Mouse (Mus musculus): ENCODE data around the gene Mum1. TPM values are rescaled to one million over a fixed set of nuclear protein-coding genes. Genes with fewer than 3 reads are reported as not detected.

Mum1 gene
- polyA plus RNA-seq, 1 experiment from 2014 or later = 51.5 TPM

GRCm38 (mm10) chr10:80250059-80250458 is 23.8 kb downstream of the Mum1 start:
- Histone ChIP-seq H3K4me2 (ENCODE audit: low read length) (peak overlapping the region; percentile 90), H3K27me3 (ENCODE audit: control insufficient read depth, insufficient read depth, low read length) (no peaks in the 10 kb centered on the region), H3K4me3 (replicated peaks; ENCODE audit: low read depth, low read length) (peak overlapping the region; percentile 55), H3K27ac (replicated peaks; ENCODE audit: low read depth, low read length) (peak overlapping the region; percentile 88), H3K4me1 (ENCODE audit: control insufficient read depth, insufficient read depth, low read length) (peaks cover 15% of the 10 kb centered on the region), H3K9me3 (ENCODE audit: control insufficient read depth, low read length) (no peaks in the 10 kb centered on the region), H3K36me3 (ENCODE audit: control insufficient read depth, insufficient read depth, low read length) (peaks cover 19% of the 10 kb centered on the region), H3K9ac (replicated peaks; ENCODE audit: low read length) (peak overlapping the region; percentile 75)
- no peak for DNase-seq
- no peak for ATAC-seq (ENCODE audit: low FRiP score, low TSS enrichment)
- 43% methylated on average over 2 of the region's 2 CpGs for WGBS

GRCm38 (mm10) chr10:80250573-80250972 is 24.3 kb downstream of the Mum1 start:
- 82% methylated on average over 4 of the region's 4 CpGs for WGBS
- DNase-seq (no peak), ATAC-seq (ENCODE audit: low FRiP score, low TSS enrichment) (no peak)
- Histone ChIP-seq H3K4me2 (ENCODE audit: low read length) (peak overlapping the region; percentile 90), H3K4me1 (ENCODE audit: control insufficient read depth, insufficient read depth, low read length) (peaks cover 11% of the 10 kb centered on the region), H3K4me3 (replicated peaks; ENCODE audit: low read depth, low read length) (no peak overlapping the region), H3K36me3 (ENCODE audit: control insufficient read depth, insufficient read depth, low read length) (peaks cover 24% of the 10 kb centered on the region), H3K27ac (replicated peaks; ENCODE audit: low read depth, low read length) (no peak overlapping the region), H3K9me3 (ENCODE audit: control insufficient read depth, low read length) (no peaks in the 10 kb centered on the region), H3K27me3 (ENCODE audit: control insufficient read depth, insufficient read depth, low read length) (no peaks in the 10 kb centered on the region), H3K9ac (replicated peaks; ENCODE audit: low read length) (no peak overlapping the region)

GRCm38 (mm10) chr10:80252011-80252410 is 25.8 kb downstream of the Mum1 start:
- no peak overlapping the region for H3K9ac ChIP-seq (replicated peaks; ENCODE audit: low read length)
- no peak overlapping the region for H3K4me3 ChIP-seq (replicated peaks; ENCODE audit: low read depth, low read length)
- H3K4me1 ChIP-seq (ENCODE audit: control insufficient read depth, insufficient read depth, low read length) = peaks cover 11% of the 10 kb centered on the region
- H3K4me2 ChIP-seq (ENCODE audit: low read length) = no peak overlapping the region
- no peaks in the 10 kb centered on the region for H3K27me3 ChIP-seq (ENCODE audit: control insufficient read depth, insufficient read depth, low read length)
- no peaks in the 10 kb centered on the region for H3K9me3 ChIP-seq (ENCODE audit: control insufficient read depth, low read length)
- no peak overlapping the region for H3K27ac ChIP-seq (replicated peaks; ENCODE audit: low read depth, low read length)
- DNase-seq = no peak
- no peak for ATAC-seq (ENCODE audit: low FRiP score, low TSS enrichment)
- H3K36me3 ChIP-seq (ENCODE audit: control insufficient read depth, insufficient read depth, low read length) = peaks cover 39% of the 10 kb centered on the region

DNA sequence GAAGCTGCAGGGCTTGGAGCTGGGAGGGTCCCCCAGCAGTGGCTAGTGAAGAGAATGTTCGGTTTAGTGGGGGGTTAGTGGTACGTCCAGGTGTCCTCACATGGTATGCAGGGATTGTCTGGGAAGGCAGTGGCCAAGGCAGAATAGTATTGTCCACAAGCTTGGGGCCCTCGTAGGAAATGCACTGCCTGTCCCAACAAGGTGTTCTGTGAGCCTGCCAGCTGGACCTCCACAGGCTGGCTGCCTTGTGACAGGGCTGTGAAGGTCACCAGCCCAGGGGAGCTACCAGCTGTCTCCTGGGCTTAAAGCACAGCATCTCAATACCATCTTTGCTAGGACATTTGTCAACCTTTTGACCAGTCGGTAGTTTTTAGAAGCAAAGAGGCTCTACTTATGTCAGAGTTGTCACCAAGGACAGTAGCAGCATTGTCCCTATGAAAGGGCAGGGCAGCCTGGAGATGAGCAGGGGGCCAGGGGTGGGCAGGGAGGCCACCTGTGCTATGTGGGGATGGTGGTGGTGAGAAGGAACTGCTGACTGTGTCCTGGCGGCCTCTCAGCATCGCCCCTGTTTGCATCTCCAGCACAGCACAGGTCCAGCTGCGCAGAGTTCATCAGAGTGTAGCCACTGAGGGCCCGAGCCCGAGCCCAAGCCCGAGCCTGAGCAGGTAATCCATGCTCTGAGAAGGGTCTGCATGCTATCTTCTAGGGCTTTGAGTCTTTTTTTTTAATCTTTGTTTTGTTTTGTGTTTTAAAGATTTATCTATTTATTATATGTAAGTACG is 26.4 kb downstream of the Mum1 start:
- Histone ChIP-seq H3K4me1 (ENCODE audit: control insufficient read depth, insufficient read depth, low read length) (peaks cover 11% of the 10 kb centered on the region), H3K9ac (replicated peaks; ENCODE audit: low read length) (no peak overlapping the region; the same call in 1 of the 2 replicates), H3K4me3 (replicated peaks; ENCODE audit: low read depth, low read length) (no peak overlapping the region), H3K36me3 (ENCODE audit: control insufficient read depth, insufficient read depth, low read length) (peaks cover 43% of the 10 kb centered on the region), H3K27ac (replicated peaks; ENCODE audit: low read depth, low read length) (no peak overlapping the region), H3K9me3 (ENCODE audit: control insufficient read depth, low read length) (no peaks in the 10 kb centered on the region), H3K27me3 (ENCODE audit: control insufficient read depth, insufficient read depth, low read length) (no peaks in the 10 kb centered on the region), H3K4me2 (ENCODE audit: low read length) (no peak overlapping the region)
- DNase-seq = no peak
- WGBS = 93% methylated on average over 11 of the region's 11 CpGs
- ATAC-seq (ENCODE audit: low FRiP score, low TSS enrichment) = no peak

DNA sequence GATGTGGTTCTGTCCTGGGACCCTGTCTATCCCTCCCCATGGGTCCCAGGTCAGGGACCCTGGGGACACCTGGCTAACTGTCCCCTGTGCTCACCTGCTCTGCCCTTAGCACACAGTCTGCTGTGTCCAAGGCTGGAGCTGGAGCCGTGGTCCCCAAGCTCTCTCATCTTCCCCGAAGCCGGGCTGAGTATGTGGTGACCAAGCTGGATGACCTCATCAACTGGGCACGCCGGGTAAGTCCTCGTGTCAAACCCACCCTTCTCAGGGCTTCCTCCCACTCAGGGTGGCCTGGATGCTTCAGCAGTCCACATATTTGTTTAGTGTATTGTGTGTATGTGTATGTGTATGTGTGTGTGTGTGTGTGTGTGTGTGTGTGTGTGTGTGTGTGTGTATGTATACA is 27.3 kb downstream of the Mum1 start:
- Histone ChIP-seq H3K27me3 (ENCODE audit: control insufficient read depth, insufficient read depth, low read length) (no peaks in the 10 kb centered on the region), H3K4me1 (ENCODE audit: control insufficient read depth, insufficient read depth, low read length) (peaks cover 11% of the 10 kb centered on the region), H3K27ac (replicated peaks; ENCODE audit: low read depth, low read length) (no peak overlapping the region), H3K36me3 (ENCODE audit: control insufficient read depth, insufficient read depth, low read length) (peaks cover 52% of the 10 kb centered on the region), H3K4me3 (replicated peaks; ENCODE audit: low read depth, low read length) (no peak overlapping the region), H3K9ac (replicated peaks; ENCODE audit: low read length) (no peak overlapping the region), H3K9me3 (ENCODE audit: control insufficient read depth, low read length) (no peaks in the 10 kb centered on the region), H3K4me2 (ENCODE audit: low read length) (no peak overlapping the region)
- 93% methylated on average over 6 of the region's 6 CpGs for WGBS
- ATAC-seq (ENCODE audit: low FRiP score, low TSS enrichment) (no peak), DNase-seq (no peak)

GRCm38 (mm10) chr10:80254331-80255297 is 28.4 kb downstream of the Mum1 start:
- H3K4me3 ChIP-seq (replicated peaks; ENCODE audit: low read depth, low read length) = no peak overlapping the region
- no peak overlapping the region for H3K9ac ChIP-seq (replicated peaks; ENCODE audit: low read length)
- peaks cover 14% of the 10 kb centered on the region for H3K4me1 ChIP-seq (ENCODE audit: control insufficient read depth, insufficient read depth, low read length)
- no peak overlapping the region for H3K27ac ChIP-seq (replicated peaks; ENCODE audit: low read depth, low read length)
- no peak for DNase-seq
- no peaks in the 10 kb centered on the region for H3K27me3 ChIP-seq (ENCODE audit: control insufficient read depth, insufficient read depth, low read length)
- peaks cover 56% of the 10 kb centered on the region for H3K36me3 ChIP-seq (ENCODE audit: control insufficient read depth, insufficient read depth, low read length)
- no peak overlapping the region for H3K4me2 ChIP-seq (ENCODE audit: low read length)
- ATAC-seq (ENCODE audit: low FRiP score, low TSS enrichment) = no peak
- no peaks in the 10 kb centered on the region for H3K9me3 ChIP-seq (ENCODE audit: control insufficient read depth, low read length)
- 95% methylated on average over 26 of the region's 26 CpGs for WGBS

- Histone ChIP-seq H3K36me3 (ENCODE audit: control insufficient read depth, insufficient read depth, low read length) (peaks cover 56% of the 10 kb centered on the region), H3K9ac (replicated peaks; ENCODE audit: low read length) (no peak overlapping the region), H3K27me3 (ENCODE audit: control insufficient read depth, insufficient read depth, low read length) (no peaks in the 10 kb centered on the region), H3K4me3 (replicated peaks; ENCODE audit: low read depth, low read length) (no peak overlapping the region), H3K9me3 (ENCODE audit: control insufficient read depth, low read length) (no peaks in the 10 kb centered on the region), H3K4me1 (ENCODE audit: control insufficient read depth, insufficient read depth, low read length) (peaks cover 16% of the 10 kb centered on the region), H3K27ac (replicated peaks; ENCODE audit: low read depth, low read length) (no peak overlapping the region; the same call in 1 of the 2 replicates), H3K4me2 (ENCODE audit: low read length) (no peak overlapping the region)
- WGBS = 80% methylated on average over 5 of the region's 5 CpGs
- DNase-seq (peak; percentile 31), ATAC-seq (ENCODE audit: low FRiP score, low TSS enrichment) (no peak)
Observed at GRCm38 (mm10) chr10:80255881-80256535, 29.8 kb downstream of the Mum1 start.

- H3K4me1 ChIP-seq (ENCODE audit: control insufficient read depth, insufficient read depth, low read length) = peaks cover 23% of the 10 kb centered on the region
- no peaks in the 10 kb centered on the region for H3K27me3 ChIP-seq (ENCODE audit: control insufficient read depth, insufficient read depth, low read length)
- H3K9me3 ChIP-seq (ENCODE audit: control insufficient read depth, low read length) = no peaks in the 10 kb centered on the region
- H3K9ac ChIP-seq (replicated peaks; ENCODE audit: low read length) = no peak overlapping the region; the same call in 1 of the 2 replicates
- WGBS = 82% methylated on average over 2 of the region's 2 CpGs
- no peak overlapping the region for H3K4me3 ChIP-seq (replicated peaks; ENCODE audit: low read depth, low read length)
- no peak for DNase-seq
- H3K4me2 ChIP-seq (ENCODE audit: low read length) = no peak overlapping the region
- H3K27ac ChIP-seq (replicated peaks; ENCODE audit: low read depth, low read length) = no peak overlapping the region
- peaks cover 49% of the 10 kb centered on the region for H3K36me3 ChIP-seq (ENCODE audit: control insufficient read depth, insufficient read depth, low read length)
- no peak for ATAC-seq (ENCODE audit: low FRiP score, low TSS enrichment)
Observed at GRCm38 (mm10) chr10:80257936-80258335, 31.7 kb downstream of the Mum1 start.

All from midbrain, embryonic 14.5 days (tissue).